Mouse (Mus musculus) stomach, postnatal 0 days (tissue): ENCODE measurements at regions not wholly inside any gene's neighbourhood (a gene's known extent, or its start where the extent isn't known, plus 50 kb on each side); places are given as distances from the start of the nearest gene placed in this dataset.

Experiments
- ATAC-seq: fragments of 200-750 bp; cut with Nextera tagmentation; 2 replicates; pipeline ENCODE4 v1.8.0; 2017; ENCODE audit not compliant: low FRiP score, low TSS enrichment
- DNase-seq: peaks from one replicate; pipeline ENCODE4 v3.0.0-alpha.2; 2016; ENCODE audit warnings: low spot score
- H3K27ac ChIP-seq: fragments of 300-500 bp; sonication (generic); replicated peaks from 2 replicates; pipeline ENCODE4 v1.5.1; 2014; ENCODE audit warnings: mild to moderate bottlenecking, control low read depth
- H3K27me3 ChIP-seq: fragments of 300-500 bp; sonication (generic); 2 replicates; pipeline ENCODE4 v1.6.1; 2014; ENCODE audit warnings: low read length; ENCODE audit not compliant: control insufficient read depth, insufficient read depth
- H3K36me3 ChIP-seq: fragments of 300-500 bp; sonication (generic); 2 replicates; pipeline ENCODE4 v1.6.1; 2014; ENCODE audit warnings: low read length, mixed read lengths; ENCODE audit not compliant: control insufficient read depth, insufficient read depth
- H3K4me1 ChIP-seq: fragments of 300-500 bp; sonication (generic); replicated peaks from 2 replicates; pipeline ENCODE4 v1.6.1; 2014; ENCODE audit warnings: antibody characterized with exemption; ENCODE audit not compliant: control insufficient read depth, insufficient read depth
- H3K4me2 ChIP-seq: fragments of 300-500 bp; sonication (generic); replicated peaks from 2 replicates; pipeline ENCODE4 v1.6.1; 2014; ENCODE audit warnings: low read depth, mild to moderate bottlenecking, control low read depth, moderate library complexity
- H3K4me3 ChIP-seq: fragments of 300-500 bp; sonication (generic); 2 replicates; pipeline ENCODE4 v1.5.1; 2014; ENCODE audit warnings: low read depth, low read length, control low read depth
- H3K9ac ChIP-seq: fragments of 300-500 bp; sonication (generic); 2 replicates; pipeline ENCODE4 v1.6.1; 2014; ENCODE audit warnings: mild to moderate bottlenecking, low read length, control low read depth, mixed read lengths
- H3K9me3 ChIP-seq: fragments of 300-500 bp; sonication (generic); 2 replicates; pipeline ENCODE4 v1.6.1; 2016; ENCODE audit warnings: low read length; ENCODE audit not compliant: control insufficient read depth
- CTCF ChIP-seq: IDR thresholded peaks from 2 replicates; pipeline ENCODE4 v1.5.1; 2016; ENCODE audit warnings: antibody characterized with exemption, low read depth, mild to moderate bottlenecking, moderate library complexity
- EP300 ChIP-seq: optimal IDR thresholded peaks from 2 replicates; pipeline ENCODE3; 2016; ENCODE audit warnings: antibody characterized with exemption
- WGBS: fragments of 180-500 bp; shearing (Covaris S2); extraction: QIAGEN DNeasy Blood & Tissue Kit; methylation state at CpG from one replicate; pipeline ENCODE4 v1.1.7; 2014; 5-methylcytosine and 5-hydroxymethylcytosine counted together

- Histone ChIP-seq H3K27ac (no peak overlapping the region), H3K27me3 (no peaks in the 10 kb centered on the region), H3K36me3 (no peaks in the 10 kb centered on the region), H3K4me3 (no peak overlapping the region), H3K9me3 (no peaks in the 10 kb centered on the region), H3K4me2 (no peak overlapping the region), H3K4me1 (no peaks in the 10 kb centered on the region), H3K9ac (no peak overlapping the region)
- TF ChIP-seq CTCF (no peak), EP300 (no peak)
- 49% methylated on average over 6 of the region's 6 CpGs for WGBS
- DNase-seq, result no peak
- ATAC-seq, result no peak
Measured at GRCm38 (mm10) chr6:117330198-117330597, 161.9 kb downstream of the Cxcl12 start.

GRCm38 (mm10) chr6:117330726-117331360 is 162.5 kb downstream of the Cxcl12 start:
- Histone ChIP-seq H3K9ac (no peak overlapping the region), H3K4me3 (no peak overlapping the region), H3K27ac (no peak overlapping the region), H3K4me1 (no peaks in the 10 kb centered on the region), H3K36me3 (no peaks in the 10 kb centered on the region), H3K9me3 (no peaks in the 10 kb centered on the region), H3K4me2 (no peak overlapping the region), H3K27me3 (no peaks in the 10 kb centered on the region)
- DNase-seq (no peak), ATAC-seq (no peak; the same call in 1 of the 2 replicates)
- TF ChIP-seq EP300 (no peak), CTCF (no peak)
- WGBS, result 41% methylated on average over 5 of the region's 5 CpGs

- H3K4me2 ChIP-seq, result no peak overlapping the region
- no peaks in the 10 kb centered on the region for H3K4me1 ChIP-seq
- TF ChIP-seq EP300 (no peak), CTCF (no peak)
- ATAC-seq, result no peak
- DNase-seq, result no peak
- H3K9me3 ChIP-seq, result no peaks in the 10 kb centered on the region
- no peak overlapping the region for H3K4me3 ChIP-seq
- H3K9ac ChIP-seq, result no peak overlapping the region
- H3K36me3 ChIP-seq, result no peaks in the 10 kb centered on the region
- 47% methylated on average over 6 of the region's 6 CpGs for WGBS
- H3K27me3 ChIP-seq, result no peaks in the 10 kb centered on the region
- no peak overlapping the region for H3K27ac ChIP-seq
Measured at GRCm38 (mm10) chr6:117332641-117333040, 164.3 kb downstream of the Cxcl12 start.

GRCm38 (mm10) chr6:117342123-117342522 is 173.8 kb downstream of the Cxcl12 start:
- no peaks in the 10 kb centered on the region for H3K27me3 ChIP-seq
- no peaks in the 10 kb centered on the region for H3K36me3 ChIP-seq
- TF ChIP-seq EP300, result no peak
- TF ChIP-seq CTCF, result no peak
- no peaks in the 10 kb centered on the region for H3K9me3 ChIP-seq
- ATAC-seq, result no peak
- no peaks in the 10 kb centered on the region for H3K4me1 ChIP-seq
- H3K4me3 ChIP-seq, result no peak overlapping the region
- no peak for DNase-seq
- H3K27ac ChIP-seq, result no peak overlapping the region
- WGBS, result 82% methylated on average over 3 of the region's 3 CpGs
- no peak overlapping the region for H3K9ac ChIP-seq
- H3K4me2 ChIP-seq, result no peak overlapping the region

- Histone ChIP-seq H3K4me2 (no peak overlapping the region), H3K27ac (no peak overlapping the region), H3K9ac (no peak overlapping the region), H3K27me3 (no peaks in the 10 kb centered on the region), H3K36me3 (no peaks in the 10 kb centered on the region), H3K4me3 (no peak overlapping the region), H3K9me3 (no peaks in the 10 kb centered on the region), H3K4me1 (no peaks in the 10 kb centered on the region)
- ATAC-seq, result no peak
- no peak for DNase-seq
- TF ChIP-seq EP300 (no peak), CTCF (no peak)
- 81% methylated on average over 1 of the region's 1 CpGs for WGBS
Measured at GRCm38 (mm10) chr6:117347356-117347755, 179.0 kb downstream of the Cxcl12 start.

GRCm38 (mm10) chr6:117351846-117352245 is 183.5 kb downstream of the Cxcl12 start:
- Histone ChIP-seq H3K4me2 (no peak overlapping the region), H3K27ac (no peak overlapping the region), H3K4me1 (no peaks in the 10 kb centered on the region), H3K4me3 (no peak overlapping the region), H3K9me3 (no peaks in the 10 kb centered on the region), H3K36me3 (no peaks in the 10 kb centered on the region), H3K27me3 (no peaks in the 10 kb centered on the region), H3K9ac (no peak overlapping the region)
- no peak for ATAC-seq
- WGBS, result 59% methylated on average over 1 of the region's 1 CpGs
- no peak for DNase-seq
- TF ChIP-seq EP300 (no peak), CTCF (no peak)
